Mouse (Mus musculus) lung, adult 18-20 months (tissue): ENCODE results near the gene Svs4.
"Not testable (repeated sequence)": the region's sequence is repeated elsewhere in the genome, so short reads cannot be mapped to it uniquely, and the experiment has no call there.

ENCODE experiments used
- DNase-seq, 2 experiments: peaks; one replicate each; pipeline ENCODE4 v3.0.0; 2022; ENCODE audit warnings: mixed read lengths in 2 of 2

Gene Svs4

GRCm38 (mm10) chr2:164278359-164278758 lies at the start of gene Svs4:
Svs4 (minus strand) TSS chr2:164278459.
- no peak for DNase-seq

- no peak for DNase-seq
Measured at GRCm38 (mm10) chr2:164320983-164321382, 42.7 kb upstream of the Svs4 start.

GRCm38 (mm10) chr2:164316451-164316850 lies 38.2 kb upstream of the Svs4 start, which contains the start of gene Svs6:
Svs6 (plus strand) TSS chr2:164316751.
- DNase-seq, result not testable (repeated sequence)

- DNase-seq, result not testable (repeated sequence)
Measured at GRCm38 (mm10) chr2:164315460-164315859, 37.2 kb upstream of the Svs4 start.

- DNase-seq, result no peak
Measured at GRCm38 (mm10) chr2:164312599-164312998, 34.3 kb upstream of the Svs4 start.

- DNase-seq, result not testable (repeated sequence)
Measured at GRCm38 (mm10) chr2:164288968-164289367, 10.7 kb upstream of the Svs4 start, which contains the start of gene Svs3a. Svs3a (plus strand) TSS chr2:164289268.

GRCm38 (mm10) chr2:164256540-164256939 lies 21.7 kb downstream of the Svs4 start, which contains the start of gene Svs3b:
Svs3b (minus strand) TSS chr2:164256640.
- not testable (repeated sequence) for DNase-seq

- no peak for DNase-seq
Measured at GRCm38 (mm10) chr2:164238366-164238765, 39.9 kb downstream of the Svs4 start, which contains the start of gene Svs2. Svs2 (minus strand) TSS chr2:164238466.

- DNase-seq, result no peak
Measured at GRCm38 (mm10) chr2:164232671-164233070, 45.6 kb downstream of the Svs4 start.

- no peak for DNase-seq
Measured at GRCm38 (mm10) chr2:164228361-164229070, 49.7 kb downstream of the Svs4 start.
